Mouse (Mus musculus): Measurements from ENCODE around the gene 9430038I01Rik.

The 9430038I01Rik gene

DNA sequence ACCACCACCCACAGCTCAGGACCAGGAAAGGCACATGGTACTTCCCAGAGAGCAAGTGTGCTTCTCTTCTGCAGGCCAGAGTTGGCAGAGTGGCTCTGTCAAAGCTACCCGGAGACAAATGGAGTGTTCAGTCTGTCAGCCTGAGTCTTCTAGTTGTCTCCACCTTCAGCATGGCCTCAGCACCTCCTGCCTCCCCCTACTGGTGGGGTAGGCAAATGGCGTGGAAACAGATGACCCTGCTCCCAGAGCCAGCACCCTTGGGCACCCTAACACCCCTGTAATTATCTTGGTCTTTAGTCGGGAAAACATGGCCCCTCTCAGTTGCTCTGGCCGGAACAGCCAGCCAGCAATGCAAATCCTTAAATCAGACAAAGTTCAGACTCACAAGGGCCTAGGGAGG is 43.8 kb downstream of the 9430038I01Rik start:
- no peak for DNase-seq (ENCODE audit: low spot score)

DNA sequence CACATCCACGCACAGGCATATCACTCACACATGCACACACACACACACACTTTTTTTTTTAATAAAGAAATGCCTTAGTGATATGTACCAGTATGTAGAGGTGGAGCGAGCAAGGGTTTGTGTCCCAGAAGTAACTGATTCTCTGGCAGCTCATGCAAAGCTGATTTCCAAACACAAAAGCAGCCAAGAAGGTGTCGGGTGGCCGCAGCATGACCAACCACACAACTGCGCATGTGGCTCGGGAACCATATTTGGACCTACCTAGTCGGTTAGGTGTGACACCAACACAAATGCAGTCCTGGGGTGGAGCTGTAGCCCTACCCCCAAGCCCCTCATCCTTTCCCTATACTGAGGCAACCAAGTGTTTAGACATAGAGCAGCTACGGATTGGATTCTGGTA is 45.5 kb downstream of the 9430038I01Rik start:
- no peak for DNase-seq (ENCODE audit: low spot score)

- no peak for DNase-seq (ENCODE audit: low spot score)
Measured at GRCm38 (mm10) chr7:137364571-137364970, 46.0 kb downstream of the 9430038I01Rik start.

DNA sequence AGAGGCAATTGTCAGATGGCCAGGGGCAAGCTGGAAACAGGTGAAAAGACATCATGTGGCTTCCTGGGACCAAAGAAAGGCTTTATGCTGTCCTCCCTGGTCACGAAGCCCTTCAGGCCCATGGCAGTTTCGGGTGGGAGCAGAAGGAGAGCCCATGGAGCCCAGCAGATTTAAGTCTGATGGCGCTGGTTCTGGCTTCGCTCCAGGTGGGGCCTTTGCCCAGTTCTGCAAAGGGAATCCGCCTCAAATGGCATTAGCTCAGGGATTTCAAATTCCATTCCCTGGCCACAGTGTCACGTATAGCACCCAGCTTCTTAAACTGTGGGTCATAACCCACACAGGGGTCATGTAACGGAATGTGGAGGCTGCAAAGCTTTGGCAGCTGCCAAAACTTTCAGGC is 63.7 kb downstream of the 9430038I01Rik start:
- DNase-seq (ENCODE audit: low spot score) = no peak

DNA sequence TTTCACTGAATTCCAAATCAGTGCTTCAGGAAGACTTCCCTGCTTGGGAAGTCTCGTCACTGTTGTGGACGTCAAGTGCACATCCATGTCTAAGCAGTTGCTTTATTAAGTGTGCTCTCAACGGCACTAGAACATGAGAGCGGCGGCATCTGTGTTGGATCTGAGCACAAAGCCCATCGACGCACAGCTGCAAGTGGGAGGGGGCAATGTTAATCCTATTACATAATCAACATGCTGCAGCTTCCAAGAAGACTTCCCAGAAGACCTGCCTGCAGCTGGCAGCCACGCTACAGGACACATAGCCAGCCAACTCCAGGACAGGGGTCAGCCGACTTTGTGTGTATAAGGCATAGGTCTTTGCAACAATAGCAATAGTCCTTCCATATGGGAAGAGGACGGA is 64.5 kb downstream of the 9430038I01Rik start:
- DNase-seq (ENCODE audit: low spot score) = no peak

- no peak for DNase-seq (ENCODE audit: low spot score)
Measured at GRCm38 (mm10) chr7:137333951-137334350, 76.6 kb downstream of the 9430038I01Rik start.

All from embryo, embryonic 10.5 days (tissue).